Mouse (Mus musculus) left cerebral cortex, postnatal 25 days (tissue): Measurements from ENCODE around the gene Slc11a2. TPM values are rescaled to one million over a fixed set of nuclear protein-coding genes. Genes with fewer than 3 reads are reported as not detected.
"Not testable (repeated sequence)": the region's sequence is repeated elsewhere in the genome, so short reads cannot be mapped to it uniquely, and the experiment has no call there.

Experiments
- DNase-seq, 2 experiments: peaks; one replicate each; pipeline ENCODE4 v3.0.0; 2022; ENCODE audit warnings: low spot score in 2 of 2, mixed read lengths in 1 of 2
- intact Hi-C: fragments of 180-260 bp; cut with DNase I; formaldehyde crosslinking; loops from one replicate; pipeline ENCODE4 v1.15.1; 2025
- total RNA-seq, 2 experiments: library from RNA; stranded (reverse); gene quantifications; 2 replicates each; pipeline ENCODE4 v1.2.3; 2021

The Slc11a2 gene
- total RNA-seq, 2 experiments from 2014 or later, result 54.1 to 63.5 TPM

GRCm38 (mm10) chr15:100377847-100378505, 46.9 kb downstream of the Slc11a2 start:
- intact Hi-C loops, result not testable (repeated sequence)
- peak in 1 of 2 experiments; percentile 15 for DNase-seq

GRCm38 (mm10) chr15:100375066-100375465, 49.8 kb downstream of the Slc11a2 start:
- intact Hi-C loops, result no loop called here
- peak; percentile 72 to 85 for DNase-seq

- DNase-seq, result no peak
- intact Hi-C loops, result loop anchor here (5.0 kb wide), 1 partner anchor 35 kb away; the partner anchor contains the start of gene Mettl7a3
Observed at GRCm38 (mm10) chr15:100367119-100367518, 57.8 kb downstream of the Slc11a2 start.

- intact Hi-C loops, result loop anchor here (5.0 kb wide), 1 partner anchor 34 kb away; the partner anchor contains the start of gene Mettl7a3
- DNase-seq, result not testable (repeated sequence)
Observed at GRCm38 (mm10) chr15:100365967-100366366, 58.9 kb downstream of the Slc11a2 start.

- no peak for DNase-seq
- intact Hi-C loops, result no loop called here
Observed at GRCm38 (mm10) chr15:100364242-100364641, 60.6 kb downstream of the Slc11a2 start, which contains the start of gene Higd1c. Higd1c (plus strand) TSS chr15:100364542.

GRCm38 (mm10) chr15:100355876-100356275, 69.0 kb downstream of the Slc11a2 start:
- DNase-seq, result no peak
- intact Hi-C loops, result no loop called here

- intact Hi-C loops, DNase-seq: not testable (repeated sequence)
Observed at GRCm38 (mm10) chr15:100353399-100353798, 71.5 kb downstream of the Slc11a2 start.

- intact Hi-C loops, result no loop called here
- DNase-seq, result no peak
Observed at GRCm38 (mm10) chr15:100352711-100353250, 72.1 kb downstream of the Slc11a2 start, which contains the start of the genes Methig1 and Mettl7a2. Methig1 (plus strand) TSS chr15:100353149. Mettl7a2 (plus strand) TSS chr15:100353200.

GRCm38 (mm10) chr15:100351501-100352060, 73.3 kb downstream of the Slc11a2 start:
- intact Hi-C loops, result no loop called here
- DNase-seq, result no peak

- intact Hi-C loops, result no loop called here
- no peak for DNase-seq
Observed at GRCm38 (mm10) chr15:100349496-100349895, 75.4 kb downstream of the Slc11a2 start.

GRCm38 (mm10) chr15:100346761-100347160, 78.1 kb downstream of the Slc11a2 start:
- no peak for DNase-seq
- intact Hi-C loops, result no loop called here

GRCm38 (mm10) chr15:100345484-100345883, 79.4 kb downstream of the Slc11a2 start:
- DNase-seq, result no peak
- intact Hi-C loops, result no loop called here

- DNase-seq, intact Hi-C loops: not testable (repeated sequence)
Observed at GRCm38 (mm10) chr15:100341314-100341980, 83.4 kb downstream of the Slc11a2 start.

Other genes with a start within 250 kb of the Slc11a2 start
- gene Atf1, start 197.3 kb downstream of the Slc11a2 start, total RNA-seq, result 10 to 100 TPM; 19.2 to 21.4 TPM
- not detected for gene Tmprss12, start 144.2 kb downstream of the Slc11a2 start, total RNA-seq
- gene Mettl7a1, start 120.9 kb downstream of the Slc11a2 start, total RNA-seq, result 10 to 100 TPM; 27.0 to 31.6 TPM
- under 1 TPM; 0.37 to 0.48 TPM for gene Mettl7a3, start 90.1 kb downstream of the Slc11a2 start, total RNA-seq
- not detected for gene Methig1, start 71.9 kb downstream of the Slc11a2 start, total RNA-seq
- gene Mettl7a2, start 71.9 kb downstream of the Slc11a2 start, total RNA-seq, result under 1 TPM; 0.27 to 0.30 TPM
- gene Higd1c, start 60.5 kb downstream of the Slc11a2 start, total RNA-seq, result not detected
- not detected for gene Gm5475, start 2.9 kb downstream of the Slc11a2 start, total RNA-seq
- 10 to 100 TPM; 60.7 to 63.6 TPM for gene Letmd1, start 44.0 kb upstream of the Slc11a2 start, total RNA-seq
- 10 to 100 TPM; 36.2 to 36.8 TPM for gene Csrnp2, start 70.4 kb upstream of the Slc11a2 start, total RNA-seq
- gene Tfcp2, start 126.9 kb upstream of the Slc11a2 start, total RNA-seq, result 10 to 100 TPM; 28.9 to 30.3 TPM
- 100 to 1,000 TPM; 132 to 133 TPM for gene Pou6f1, start 174.9 kb upstream of the Slc11a2 start, total RNA-seq
- gene Dazap2, start 190.3 kb upstream of the Slc11a2 start, total RNA-seq, result 100 to 1,000 TPM; 109 to 112 TPM
- 1 to 10 TPM; 1.6 to 2.2 TPM for gene Smagp, start 211.9 kb upstream of the Slc11a2 start, total RNA-seq
- 1 to 10 TPM; 5.5 to 6.7 TPM for gene Bin2, start 244.5 kb upstream of the Slc11a2 start, total RNA-seq